Mouse (Mus musculus) stomach, postnatal 0 days (tissue): ENCODE data around the gene Tuba3a.

ENCODE experiments used
- CTCF ChIP-seq: IDR thresholded peaks from 2 replicates; pipeline ENCODE4 v1.5.1; 2016; ENCODE audit warnings: antibody characterized with exemption, low read depth, mild to moderate bottlenecking, moderate library complexity
- EP300 ChIP-seq: optimal IDR thresholded peaks from 2 replicates; pipeline ENCODE3; 2016; ENCODE audit warnings: antibody characterized with exemption

DNA sequence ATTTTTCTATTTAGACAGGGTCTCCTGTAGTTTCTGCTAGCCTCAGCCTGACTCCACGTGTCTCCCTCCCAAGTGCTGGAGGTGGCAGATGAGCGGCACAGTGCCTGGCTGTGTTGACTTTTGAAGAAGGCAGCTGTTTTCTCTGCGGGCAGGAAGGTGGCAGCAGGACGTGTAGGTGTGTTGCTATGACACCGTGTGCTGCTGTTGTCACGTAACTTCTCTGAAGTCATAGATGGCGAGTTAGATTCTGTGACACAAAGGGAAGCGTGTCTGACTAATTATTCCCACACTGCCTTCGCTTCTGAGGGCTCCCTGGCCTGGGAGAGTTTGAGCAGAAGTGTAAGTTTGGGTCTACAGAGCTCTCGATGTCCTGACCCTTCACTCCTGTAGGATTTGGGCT, 20.6 kb downstream of the Tuba3a start:
- TF ChIP-seq CTCF: no peak
- TF ChIP-seq EP300: no peak
